Mouse (Mus musculus) inflammation-experienced regulatory T-cells (primary cell): ENCODE data around the gene Gm7942. TPM values are rescaled to one million over a fixed set of nuclear protein-coding genes. Genes with fewer than 3 reads are reported as not detected.

Experiments
- polyA plus RNA-seq, 2 experiments: library from polyadenylated mRNA; unstranded; fragments of 100-300 nt; shearing (Covaris generic); gene quantifications; one replicate each; pipeline ENCODE4 v1.2.1; 2017

Gm7942 gene
- 1 to 10 TPM in 1 of 2 experiments, not detected in 1; 1.4 TPM for polyA plus RNA-seq

DNA sequence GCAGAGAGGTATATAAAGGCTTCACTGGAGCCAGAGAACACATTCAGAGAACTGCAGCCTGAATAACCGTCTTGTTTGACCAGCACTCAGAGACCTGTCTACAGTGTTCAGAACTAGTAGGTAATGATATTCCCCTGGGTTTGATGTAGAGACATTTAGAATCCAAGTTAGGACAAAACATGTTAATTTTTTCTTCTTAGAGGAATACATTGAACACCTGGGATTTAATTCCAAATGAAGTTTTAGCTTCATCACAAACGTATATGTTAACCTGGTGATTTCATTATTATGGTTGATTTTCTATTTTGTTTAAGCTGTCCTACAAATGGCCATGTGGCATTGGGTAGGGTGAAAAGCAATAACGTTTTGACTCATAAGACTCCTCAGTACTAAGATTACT, at the start of gene Gm7942:
Gm7942 (plus strand) TSS at position 301 of the 400 bp plus-strand sequence.

Other genes starting within 250 kb of the Gm7942 start
- 1 to 10 TPM; 1.2 to 3.1 TPM for gene Gm3183, start 241.5 kb upstream of the Gm7942 start, polyA plus RNA-seq
- gene Gm6367, start 118.3 kb upstream of the Gm7942 start, polyA plus RNA-seq: 1 to 10 TPM in 1 of 2 experiments, not detected in 1; 1.9 TPM
- gene Gm16513, start 75.7 kb downstream of the Gm7942 start, polyA plus RNA-seq: 1 to 10 TPM; 1.6 to 8.0 TPM
- not detected for gene Gm10424, start 165.8 kb downstream of the Gm7942 start, polyA plus RNA-seq
- 1 to 10 TPM in 1 of 2 experiments, under 1 TPM in 1; 0.16 to 1.5 TPM for gene Gm3259, start 199.0 kb downstream of the Gm7942 start, polyA plus RNA-seq